Mouse (Mus musculus) lung, postnatal 0 days (tissue): ENCODE data around the gene Olfr507.
"Not testable (repeated sequence)": the region's sequence is repeated elsewhere in the genome, so short reads cannot be mapped to it uniquely, and the experiment has no call there.

Experiments
- CTCF ChIP-seq: IDR thresholded peaks from 2 replicates; pipeline ENCODE4 v1.5.1; 2016; ENCODE audit warnings: antibody characterized with exemption, mild to moderate bottlenecking
- EP300 ChIP-seq: IDR thresholded peaks from 2 replicates; pipeline ENCODE4 v1.6.1; 2016; ENCODE audit warnings: antibody characterized with exemption, mild to moderate bottlenecking, control low read depth

GRCm38 (mm10) chr7:108601916-108602315 lies 19.7 kb upstream of the Olfr507 start:
- TF ChIP-seq CTCF, EP300: not testable (repeated sequence)
